Mouse (Mus musculus) stomach, embryonic 14.5 days (tissue): ENCODE measurements around the gene Plxna4. TPM values are rescaled to one million over a fixed set of nuclear protein-coding genes. Genes with fewer than 3 reads are reported as not detected.

Source experiments
- ATAC-seq: fragments of 200-750 bp; cut with Nextera tagmentation; 2 replicates; pipeline ENCODE4 v1.8.0; 2017; ENCODE audit warnings: low read depth, moderate TSS enrichment; ENCODE audit not compliant: insufficient number of reproducible peaks, insufficient read depth, low FRiP score
- H3K27ac ChIP-seq: fragments of 300-500 bp; sonication (generic); 2 replicates; pipeline ENCODE4 v1.5.1; 2014; ENCODE audit warnings: mild to moderate bottlenecking, low read length, moderate library complexity, mixed read lengths
- H3K27me3 ChIP-seq: fragments of 300-500 bp; sonication (generic); 2 replicates; pipeline ENCODE4 v1.6.1; 2014; ENCODE audit warnings: low read length, control low read depth, mixed read lengths; ENCODE audit not compliant: control insufficient read depth, insufficient read depth
- H3K36me3 ChIP-seq: fragments of 300-500 bp; sonication (generic); 2 replicates; pipeline ENCODE4 v1.6.1; 2014; ENCODE audit warnings: mild to moderate bottlenecking, control low read depth, low read length, moderate library complexity, mixed read lengths; ENCODE audit not compliant: control insufficient read depth, insufficient read depth
- H3K4me1 ChIP-seq: fragments of 300-500 bp; sonication (generic); 2 replicates; pipeline ENCODE4 v1.6.1; 2014; ENCODE audit warnings: low read length, control low read depth, mixed read lengths; ENCODE audit not compliant: control insufficient read depth, insufficient read depth
- H3K4me2 ChIP-seq: fragments of 300-500 bp; sonication (generic); replicated peaks from 2 replicates; pipeline ENCODE4 v1.6.1; 2014; ENCODE audit warnings: low read depth, low read length, control low read depth
- H3K4me3 ChIP-seq: fragments of 300-500 bp; sonication (generic); 2 replicates; pipeline ENCODE4 v1.5.1; 2014; ENCODE audit warnings: low read depth, low read length, control low read depth
- H3K9ac ChIP-seq: fragments of 300-500 bp; sonication (generic); replicated peaks from 2 replicates; pipeline ENCODE4 v1.6.1; 2014; ENCODE audit warnings: low read depth, mild to moderate bottlenecking, control low read depth, low read length, moderate library complexity, mixed read lengths
- H3K9me3 ChIP-seq: fragments of 300-500 bp; sonication (generic); 2 replicates; pipeline ENCODE4 v1.6.1; 2016; ENCODE audit warnings: low read depth, low read length, control low read depth; ENCODE audit not compliant: control insufficient read depth
- WGBS: fragments of 180-500 bp; shearing (Covaris S2); extraction: QIAGEN DNeasy Blood & Tissue Kit; methylation state at CpG from one replicate; pipeline ENCODE4 v1.1.7; 2014; 5-methylcytosine and 5-hydroxymethylcytosine counted together
- polyA plus RNA-seq: library from polyadenylated mRNA; unstranded; fragments of >200 nt; fragmentation: Nextera tagmentation; extraction: Ambion mirVana; gene quantifications from 2 replicates; pipeline ENCODE4 v1.2.1, GENCODE M21; 2014

The Plxna4 gene
- polyA plus RNA-seq, 1 experiment from 2014 or later: 3.7 TPM

- H3K9ac ChIP-seq: no peak overlapping the region
These were observed 7.6 kb upstream of the Plxna4 start for GRCm38 (mm10) chr6:32595591-32595990.

GRCm38 (mm10) chr6:32590979-32591758 is 3.2 kb upstream of the Plxna4 start:
- no peaks in the 10 kb centered on the region for H3K9me3 ChIP-seq
- H3K27me3 ChIP-seq: peaks cover 27% of the 10 kb centered on the region
- no peaks in the 10 kb centered on the region for H3K36me3 ChIP-seq
- no peak overlapping the region for H3K9ac ChIP-seq
- H3K4me1 ChIP-seq: 0 out of 2 replicates have a peak, but pooled peaks cover 3% of the 10 kb centered on the region
- ATAC-seq: no peak
- H3K4me2 ChIP-seq: no peak overlapping the region
- 32% methylated on average over 13 of the region's 13 CpGs for WGBS
- H3K4me3 ChIP-seq: no peak overlapping the region
- no peak overlapping the region for H3K27ac ChIP-seq

More at GRCm38 (mm10) chr6:32595591-32595990, 7.6 kb upstream of the Plxna4 start:
- no peak overlapping the region for H3K27ac ChIP-seq
- no peak for ATAC-seq
- H3K36me3 ChIP-seq: no peaks in the 10 kb centered on the region
- no peaks in the 10 kb centered on the region for H3K4me1 ChIP-seq
- no peak overlapping the region for H3K4me3 ChIP-seq
- H3K27me3 ChIP-seq: peaks cover 2% of the 10 kb centered on the region; the same call in 1 of the 2 replicates
- H3K4me2 ChIP-seq: no peak overlapping the region
- 46% methylated on average over 3 of the region's 3 CpGs for WGBS
- no peaks in the 10 kb centered on the region for H3K9me3 ChIP-seq

- H3K9ac ChIP-seq: no peak overlapping the region
- no peaks in the 10 kb centered on the region for H3K36me3 ChIP-seq
- H3K27ac ChIP-seq: no peak overlapping the region
- no peak overlapping the region for H3K4me3 ChIP-seq
- no peak overlapping the region for H3K4me2 ChIP-seq
- H3K9me3 ChIP-seq: no peaks in the 10 kb centered on the region
- H3K27me3 ChIP-seq: peaks cover 38% of the 10 kb centered on the region
- 0 out of 2 replicates have a peak, but pooled peaks cover 3% of the 10 kb centered on the region for H3K4me1 ChIP-seq
- ATAC-seq: no peak
- WGBS: 51% methylated on average over 4 of the region's 4 CpGs
These were observed 1.6 kb upstream of the Plxna4 start for GRCm38 (mm10) chr6:32589632-32590031.

- 0 out of 2 replicates have a peak, but pooled peaks cover 3% of the 10 kb centered on the region for H3K4me1 ChIP-seq
- peaks cover 47% of the 10 kb centered on the region for H3K27me3 ChIP-seq
- WGBS: under 1% methylated on average over 71 of the region's 82 CpGs
- H3K4me3 ChIP-seq: peak overlapping the region; percentile 64
- peak; percentile 11; the same call in 1 of the 2 replicates for ATAC-seq
- peak overlapping the region; percentile 57; the same call in 1 of the 2 replicates for H3K9ac ChIP-seq
- H3K4me2 ChIP-seq: peak overlapping the region; percentile 100
- no peaks in the 10 kb centered on the region for H3K36me3 ChIP-seq
- H3K9me3 ChIP-seq: no peaks in the 10 kb centered on the region
- 0 out of 2 replicates have a peak overlapping the region, but pooled peaks have one; percentile 21 for H3K27ac ChIP-seq
These were observed 619 bp downstream of the Plxna4 start for GRCm38 (mm10) chr6:32587136-32588009.

GRCm38 (mm10) chr6:32586821-32587135 is 1.2 kb downstream of the Plxna4 start:
- ATAC-seq: no peak
- 4% methylated on average over 13 of the region's 13 CpGs for WGBS
- Histone ChIP-seq H3K36me3 (no peaks in the 10 kb centered on the region), H3K4me1 (0 out of 2 replicates have a peak, but pooled peaks cover 3% of the 10 kb centered on the region), H3K4me3 (peak overlapping the region; percentile 64), H3K9ac (no peak overlapping the region), H3K9me3 (no peaks in the 10 kb centered on the region), H3K4me2 (peak overlapping the region; percentile 100), H3K27me3 (peaks cover 47% of the 10 kb centered on the region), H3K27ac (no peak overlapping the region)

GRCm38 (mm10) chr6:32586390-32586789 is 1.6 kb downstream of the Plxna4 start:
- 1% methylated on average over 13 of the region's 13 CpGs for WGBS
- Histone ChIP-seq H3K9me3 (no peaks in the 10 kb centered on the region), H3K27ac (no peak overlapping the region), H3K36me3 (no peaks in the 10 kb centered on the region), H3K4me3 (peak overlapping the region; percentile 64), H3K9ac (no peak overlapping the region), H3K4me2 (peak overlapping the region; percentile 100), H3K27me3 (peaks cover 47% of the 10 kb centered on the region), H3K4me1 (0 out of 2 replicates have a peak, but pooled peaks cover 3% of the 10 kb centered on the region)
- no peak for ATAC-seq

- Histone ChIP-seq H3K9ac (no peak overlapping the region), H3K4me1 (0 out of 2 replicates have a peak, but pooled peaks cover 3% of the 10 kb centered on the region), H3K9me3 (no peaks in the 10 kb centered on the region), H3K4me3 (no peak overlapping the region; the same call in 1 of the 2 replicates), H3K27ac (no peak overlapping the region), H3K4me2 (0 out of 2 replicates have a peak overlapping the region, but pooled peaks have one; percentile 3), H3K36me3 (no peaks in the 10 kb centered on the region), H3K27me3 (peaks cover 41% of the 10 kb centered on the region)
- no peak for ATAC-seq
- 50% methylated on average over 3 of the region's 3 CpGs for WGBS
These were observed 2.8 kb downstream of the Plxna4 start for GRCm38 (mm10) chr6:32585211-32585610.

DNA sequence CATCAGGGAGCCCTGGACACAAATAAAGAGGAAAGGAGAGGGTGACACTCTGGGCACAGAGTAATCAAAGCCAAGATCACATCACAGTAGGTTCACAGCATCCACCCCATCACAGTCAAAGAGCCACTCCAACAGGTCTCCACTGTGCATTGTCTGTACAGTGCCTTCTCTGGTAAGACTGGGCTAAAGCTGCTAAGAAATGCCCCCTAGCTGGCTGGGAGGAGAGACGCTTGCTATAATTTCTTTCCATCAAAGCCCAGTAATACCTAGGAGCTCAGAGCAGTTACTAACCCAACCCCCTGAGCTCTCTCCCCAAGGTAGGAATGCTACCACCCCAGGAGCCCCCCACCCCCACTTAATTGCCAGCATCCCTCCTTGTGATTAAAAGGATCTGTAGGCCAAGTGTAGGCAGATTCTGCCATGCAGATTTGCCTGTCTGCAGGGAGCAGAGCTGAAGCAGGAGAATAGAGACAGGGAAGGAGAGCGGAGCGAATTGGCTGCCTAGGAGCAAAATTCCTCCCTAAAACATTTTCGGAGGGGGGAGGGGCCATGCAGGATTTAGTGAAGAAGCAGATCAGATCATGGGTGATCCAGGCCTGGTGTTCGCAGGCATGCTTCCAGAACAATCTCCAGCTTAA is 3.6 kb downstream of the Plxna4 start:
- Histone ChIP-seq H3K4me3 (no peak overlapping the region), H3K4me1 (0 out of 2 replicates have a peak, but pooled peaks cover 3% of the 10 kb centered on the region), H3K27me3 (peaks cover 38% of the 10 kb centered on the region), H3K36me3 (no peaks in the 10 kb centered on the region), H3K27ac (no peak overlapping the region), H3K9me3 (no peaks in the 10 kb centered on the region), H3K9ac (no peak overlapping the region), H3K4me2 (no peak overlapping the region)
- no peak for ATAC-seq
- WGBS: 37% methylated on average over 5 of the region's 5 CpGs
